Mouse (Mus musculus): ENCODE measurements around the gene Vtn. TPM values are rescaled to one million over a fixed set of nuclear protein-coding genes. Genes with fewer than 3 reads are reported as not detected.
A peak's percentile ranks its signal among the peaks of the same experiment; 100 is the strongest.

The Vtn gene
- total and polyA plus RNA-seq, 3 experiments, result 21.6 to 44.6 (median 24.6) TPM

DNA sequence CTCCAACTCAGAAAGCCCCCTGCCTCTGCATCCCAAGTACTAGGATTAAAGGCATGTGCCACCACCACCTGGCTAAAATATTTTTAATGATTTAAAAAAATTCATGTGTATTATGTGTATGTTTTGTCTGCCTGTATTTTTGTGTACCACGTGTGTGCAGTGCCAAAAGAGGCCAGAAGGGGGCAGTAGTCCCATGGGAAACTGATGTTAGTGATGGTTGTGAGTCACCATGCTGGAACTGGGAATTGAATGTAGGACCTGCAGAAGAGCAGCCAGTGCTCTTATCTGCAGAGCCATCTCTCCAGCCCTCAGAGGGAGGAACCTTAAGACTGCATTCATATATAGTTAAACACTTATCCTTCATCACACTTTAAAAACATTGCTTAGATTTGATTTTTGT is 37.0 kb upstream of the Vtn start:
- WGBS, result 51% methylated on average over 1 of the region's 1 CpGs
- intact Hi-C loops (cut with DNase I), result no loop called here
- H3K4me3 ChIP-seq, result no peak overlapping the region
- no peaks in the 10 kb centered on the region for H3K27me3 ChIP-seq (ENCODE audit: control insufficient read depth, insufficient read depth, low read length)
- H3K36me3 ChIP-seq (ENCODE audit: control insufficient read depth, insufficient read depth, low read length), result no peaks in the 10 kb centered on the region
- no peaks in the 10 kb centered on the region for H3K79me2 ChIP-seq (replicated peaks; ENCODE audit: control insufficient read depth, insufficient read depth, low read length)
- no peak overlapping the region for H3K9ac ChIP-seq (ENCODE audit: low read depth, low read length)
- DNase-seq, result no peak
- peaks cover 2% of the 10 kb centered on the region; the same call in 1 of the 2 replicates for H3K4me1 ChIP-seq (ENCODE audit: control insufficient read depth, insufficient read depth, low read length)
- H3K27ac ChIP-seq, result no peak overlapping the region
- TF ChIP-seq POLR2A (IDR thresholded peaks at IDR 0.05; ENCODE audit: insufficient read depth, low read depth, low read length) (no peak), CTCF (IDR thresholded peaks at IDR 0.05) (peak; percentile 41), EP300 (IDR thresholded peaks at IDR 0.05; ENCODE audit: insufficient read depth, low read depth, low read length) (no peak)

DNA sequence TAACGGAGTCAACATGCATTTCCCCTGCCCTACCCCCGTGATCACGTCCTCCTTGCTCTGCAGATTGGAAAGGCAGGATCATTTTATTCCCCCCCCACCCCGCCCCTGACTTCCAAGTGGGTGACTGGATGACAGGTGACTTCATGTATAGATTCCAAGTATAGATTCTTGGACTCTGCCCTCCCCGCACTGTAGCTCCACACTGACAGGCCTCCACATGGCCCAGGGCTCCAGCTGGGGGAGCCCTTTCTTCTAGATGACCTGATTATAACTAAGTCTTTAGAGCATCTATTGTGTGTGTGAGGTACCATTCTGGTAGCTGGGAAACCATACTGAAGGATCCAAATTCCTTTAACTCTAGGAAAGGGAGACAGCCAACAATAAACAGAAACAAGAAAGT is 36.2 kb upstream of the Vtn start:
- no peak overlapping the region for H3K9ac ChIP-seq (ENCODE audit: low read depth, low read length)
- no peak for DNase-seq
- intact Hi-C loops (cut with DNase I), result no loop called here
- 92% methylated on average over 5 of the region's 5 CpGs for WGBS
- no peak overlapping the region for H3K4me3 ChIP-seq
- no peaks in the 10 kb centered on the region for H3K27me3 ChIP-seq (ENCODE audit: control insufficient read depth, insufficient read depth, low read length)
- TF ChIP-seq EP300 (IDR thresholded peaks at IDR 0.05; ENCODE audit: insufficient read depth, low read depth, low read length), result no peak
- no peak for TF ChIP-seq CTCF (IDR thresholded peaks at IDR 0.05)
- TF ChIP-seq POLR2A (IDR thresholded peaks at IDR 0.05; ENCODE audit: insufficient read depth, low read depth, low read length), result no peak
- no peak overlapping the region for H3K27ac ChIP-seq
- no peaks in the 10 kb centered on the region for H3K36me3 ChIP-seq (ENCODE audit: control insufficient read depth, insufficient read depth, low read length)
- no peaks in the 10 kb centered on the region for H3K79me2 ChIP-seq (replicated peaks; ENCODE audit: control insufficient read depth, insufficient read depth, low read length)
- H3K4me1 ChIP-seq (ENCODE audit: control insufficient read depth, insufficient read depth, low read length), result peaks cover 2% of the 10 kb centered on the region; the same call in 1 of the 2 replicates

DNA sequence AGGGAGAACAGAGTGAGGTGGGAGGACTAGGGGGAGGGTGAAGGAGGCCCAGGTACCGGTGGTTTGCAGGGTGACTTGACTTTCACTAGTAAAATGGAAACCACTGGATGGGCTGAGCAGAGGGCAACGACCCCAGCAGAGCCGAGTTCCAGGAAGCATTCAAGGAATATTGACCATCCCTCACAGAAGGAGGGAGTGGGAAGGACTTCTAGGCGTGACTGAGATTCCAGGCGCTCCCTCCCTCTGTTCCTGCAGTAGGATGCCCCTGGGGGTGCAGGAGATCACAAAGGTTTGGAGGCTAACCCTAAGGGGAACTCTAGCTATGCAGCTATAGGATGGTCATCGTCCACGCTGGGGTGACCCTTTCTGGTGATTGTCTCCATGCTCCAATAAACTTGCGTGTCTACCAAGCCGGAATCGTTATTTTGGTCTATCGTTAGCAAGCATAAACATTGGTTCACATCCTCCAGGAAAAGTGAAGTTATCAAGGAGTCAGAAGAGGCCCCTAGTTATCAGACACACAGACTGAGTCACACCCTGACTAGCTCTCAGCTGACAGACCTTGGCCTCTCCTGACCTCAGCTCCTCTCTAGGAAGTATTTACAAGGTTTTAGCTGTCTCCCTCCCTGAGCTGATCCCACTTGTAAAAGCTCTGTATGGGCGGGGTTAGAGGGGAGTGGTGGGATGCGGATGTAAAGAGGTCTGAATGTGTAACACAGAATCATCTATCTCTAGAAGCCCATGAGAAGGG is 35.4 kb upstream of the Vtn start:
- peaks cover 2% of the 10 kb centered on the region; the same call in 1 of the 2 replicates for H3K4me1 ChIP-seq (ENCODE audit: control insufficient read depth, insufficient read depth, low read length)
- no peaks in the 10 kb centered on the region for H3K36me3 ChIP-seq (ENCODE audit: control insufficient read depth, insufficient read depth, low read length)
- WGBS, result 36% methylated on average over 13 of the region's 13 CpGs
- DNase-seq, result no peak
- H3K4me3 ChIP-seq, result no peak overlapping the region
- H3K27me3 ChIP-seq (ENCODE audit: control insufficient read depth, insufficient read depth, low read length), result no peaks in the 10 kb centered on the region
- H3K27ac ChIP-seq, result no peak overlapping the region
- intact Hi-C loops (cut with DNase I), result no loop called here
- H3K9ac ChIP-seq (ENCODE audit: low read depth, low read length), result no peak overlapping the region
- TF ChIP-seq CTCF (IDR thresholded peaks at IDR 0.05) (no peak), EP300 (IDR thresholded peaks at IDR 0.05; ENCODE audit: insufficient read depth, low read depth, low read length) (no peak), POLR2A (IDR thresholded peaks at IDR 0.05; ENCODE audit: insufficient read depth, low read depth, low read length) (no peak)
- no peaks in the 10 kb centered on the region for H3K79me2 ChIP-seq (replicated peaks; ENCODE audit: control insufficient read depth, insufficient read depth, low read length)

DNA sequence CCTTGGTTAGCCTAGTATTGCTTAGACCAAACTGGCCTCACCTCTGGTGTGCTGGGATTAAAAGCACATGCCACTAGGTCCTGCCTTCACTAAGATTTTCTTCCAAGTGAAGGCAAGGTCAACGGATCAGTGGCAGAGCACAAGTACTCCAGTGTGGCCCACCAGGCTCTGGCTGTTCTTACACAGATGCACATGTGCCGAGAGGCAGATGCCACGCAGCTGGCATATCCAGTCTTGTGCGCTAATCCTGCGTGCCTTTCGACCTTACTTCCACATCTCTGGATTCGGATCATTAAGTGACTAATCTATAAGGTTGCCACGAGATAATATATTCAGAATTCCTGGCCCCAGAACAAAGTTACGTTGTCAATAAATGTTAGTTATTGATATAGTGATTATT is 33.8 kb upstream of the Vtn start:
- Histone ChIP-seq H3K79me2 (replicated peaks; ENCODE audit: control insufficient read depth, insufficient read depth, low read length) (no peaks in the 10 kb centered on the region), H3K36me3 (ENCODE audit: control insufficient read depth, insufficient read depth, low read length) (no peaks in the 10 kb centered on the region), H3K4me3 (peak overlapping the region; percentile 82), H3K4me1 (ENCODE audit: control insufficient read depth, insufficient read depth, low read length) (peaks cover 2% of the 10 kb centered on the region; the same call in 1 of the 2 replicates), H3K9ac (ENCODE audit: low read depth, low read length) (no peak overlapping the region), H3K27me3 (ENCODE audit: control insufficient read depth, insufficient read depth, low read length) (no peaks in the 10 kb centered on the region), H3K27ac (no peak overlapping the region)
- no peak for DNase-seq
- intact Hi-C loops (cut with DNase I), result no loop called here
- TF ChIP-seq CTCF (IDR thresholded peaks at IDR 0.05) (no peak), POLR2A (IDR thresholded peaks at IDR 0.05; ENCODE audit: insufficient read depth, low read depth, low read length) (no peak), EP300 (IDR thresholded peaks at IDR 0.05; ENCODE audit: insufficient read depth, low read depth, low read length) (no peak)
- 52% methylated on average over 9 of the region's 9 CpGs for WGBS

GRCm38 (mm10) chr11:78465568-78466180 is 33.2 kb upstream of the Vtn start, which contains the start of gene Slc46a1:
Slc46a1 (plus strand) TSS chr11:78465697.
- DNase-seq, result peak; percentile 86 to 87
- no peak for TF ChIP-seq POLR2A (IDR thresholded peaks at IDR 0.05; ENCODE audit: insufficient read depth, low read depth, low read length)
- TF ChIP-seq EP300 (IDR thresholded peaks at IDR 0.05; ENCODE audit: insufficient read depth, low read depth, low read length), result no peak
- TF ChIP-seq CTCF (IDR thresholded peaks at IDR 0.05), result no peak
- peak within 1 kb of the TSS; percentile 82 for H3K4me3 ChIP-seq
- H3K27me3 ChIP-seq (ENCODE audit: control insufficient read depth, insufficient read depth, low read length), result no peaks in the 10 kb centered on the region
- no peaks in the 10 kb centered on the region for H3K36me3 ChIP-seq (ENCODE audit: control insufficient read depth, insufficient read depth, low read length)
- peak within 1 kb of the TSS; percentile 65 for H3K27ac ChIP-seq
- no peaks in the 10 kb centered on the region for H3K79me2 ChIP-seq (replicated peaks; ENCODE audit: control insufficient read depth, insufficient read depth, low read length)
- H3K4me1 ChIP-seq (ENCODE audit: control insufficient read depth, insufficient read depth, low read length), result peaks cover 2% of the 10 kb centered on the region; the same call in 1 of the 2 replicates
- WGBS, result under 1% methylated on average over 41 of the region's 41 CpGs
- H3K9ac ChIP-seq (ENCODE audit: low read depth, low read length), result peak within 1 kb of the TSS; percentile 83
- intact Hi-C loops (cut with DNase I), result no loop called here
